Mouse (Mus musculus) ES-E14 (cell line): ENCODE measurements around the gene Kcnj14. TPM values are rescaled to one million over a fixed set of nuclear protein-coding genes. Genes with fewer than 3 reads are reported as not detected.

Experiments used
- DNase-seq: peaks from one replicate; pipeline ENCODE4 v3.0.0-alpha.2; 2013; ENCODE audit warnings: low read depth, low spot score
- H3K27ac ChIP-seq: 2 replicates; pipeline ENCODE4 v1.5.1; 2012; ENCODE audit warnings: low read depth, mild to moderate bottlenecking, low read length, moderate library complexity, mixed read lengths; ENCODE audit not compliant: poor library complexity, insufficient read depth, severe bottlenecking
- H3K36me3 ChIP-seq: 2 replicates; pipeline ENCODE4 v1.6.1; 2012; ENCODE audit warnings: mild to moderate bottlenecking, low read length, moderate library complexity, mixed read lengths; ENCODE audit not compliant: control insufficient read depth, poor library complexity, insufficient read depth, severe bottlenecking
- H3K4me1 ChIP-seq, 2 experiments: fragments of 150-350 bp in 1 of 2; sonication (generic) in 1 of 2; 2 replicates each; pipeline ENCODE4 v1.6.1; 2012; ENCODE audit warnings: low read length in 2 of 2, mild to moderate bottlenecking in 1 of 2, mixed read lengths in 1 of 2; ENCODE audit not compliant: control insufficient read depth in 2 of 2, insufficient read depth in 2 of 2, poor library complexity in 1 of 2
- H3K4me3 ChIP-seq, 2 experiments: fragments of 150-350 bp in 1 of 2; sonication (generic) in 1 of 2; 2 replicates each; pipeline ENCODE4 v1.5.1; 2012; ENCODE audit warnings: low read length in 2 of 2, low read depth in 1 of 2, mild to moderate bottlenecking in 1 of 2, mixed read lengths in 1 of 2; ENCODE audit not compliant: insufficient read depth in 1 of 2, poor library complexity in 1 of 2, severe bottlenecking in 1 of 2
- H3K9ac ChIP-seq: 2 replicates; pipeline ENCODE4 v1.6.1; 2012; ENCODE audit warnings: low read depth, mild to moderate bottlenecking, low read length, mixed read lengths; ENCODE audit not compliant: poor library complexity, insufficient read depth, severe bottlenecking
- H3K9me3 ChIP-seq: fragments of 150-350 bp; sonication (generic); 2 replicates; pipeline ENCODE4 v1.6.1; 2012; ENCODE audit warnings: low read depth, mild to moderate bottlenecking, low read length; ENCODE audit not compliant: control insufficient read depth, insufficient read depth
- CHD2 ChIP-seq: IDR thresholded peaks from 2 replicates; pipeline ENCODE4 v1.6.1; 2014; ENCODE audit warnings: mild to moderate bottlenecking, low read depth, low read length, inconsistent platforms
- HCFC1 ChIP-seq: IDR thresholded peaks from 2 replicates; pipeline ENCODE4 v1.6.1; 2012; ENCODE audit warnings: low read length, inconsistent platforms, borderline replicate concordance; ENCODE audit not compliant: insufficient read depth
- MAFK ChIP-seq: IDR thresholded peaks from 2 replicates; pipeline ENCODE4 v1.6.1; 2014; ENCODE audit warnings: mild to moderate bottlenecking, low read depth, low read length, inconsistent platforms; ENCODE audit not compliant: insufficient read depth
- ZC3H11A ChIP-seq: IDR thresholded peaks from 2 replicates; pipeline ENCODE4 v1.6.1; 2012; ENCODE audit warnings: low read depth, mild to moderate bottlenecking, inconsistent platforms, low read length, borderline replicate concordance
- ZNF384 ChIP-seq: IDR thresholded peaks from 2 replicates; pipeline ENCODE4 v1.6.1; 2012; ENCODE audit warnings: low read depth, low read length, inconsistent platforms
- in situ Hi-C, 2 experiments: fragments of 600-800 bp; cut with MboI; formaldehyde crosslinking; loops; one replicate each; pipeline ENCODE4 v1.15.1; 2025; ENCODE audit warnings: low sequenced_read_pairs in 2 of 2, inconsistent platforms in 1 of 2; ENCODE audit not compliant: unreplicated experiment in 2 of 2
- total RNA-seq: library from RNA; depleted of rRNA; stranded (reverse); fragments of 300-350 nt; gene quantifications from 2 replicates; pipeline ENCODE4 v1.2.3, GENCODE M21; 2012

Kcnj14 gene
- total RNA-seq, 1 experiment: 1.6 TPM

GRCm38 (mm10) chr7:45809276-45810075 is 15.1 kb downstream of the Kcnj14 start:
- DNase-seq: no peak
- Histone ChIP-seq H3K4me3 (no peak overlapping the region), H3K4me1 (peaks cover 2 to 22% of the 10 kb centered on the region in 2 experiments; a peak in 1 of 4 replicates), H3K27ac (no peak overlapping the region), H3K9ac (no peak overlapping the region), H3K36me3 (peaks cover 57% of the 10 kb centered on the region), H3K9me3 (no peaks in the 10 kb centered on the region)
- in situ Hi-C loops: loop anchor here in 1 of 2 experiments (10.0 kb wide), 1 partner anchor 75 kb away; no protein-coding TSS in a partner anchor
- TF ChIP-seq MAFK: no peak
- TF ChIP-seq CHD2: no peak
- no peak for TF ChIP-seq ZC3H11A
- TF ChIP-seq ZNF384: no peak
- TF ChIP-seq HCFC1: no peak

- H3K9me3 ChIP-seq: no peaks in the 10 kb centered on the region
- no peak overlapping the region for H3K9ac ChIP-seq
- no peak for TF ChIP-seq ZNF384
- TF ChIP-seq CHD2: no peak
- no peak for DNase-seq
- no peak overlapping the region for H3K4me3 ChIP-seq
- H3K27ac ChIP-seq: no peak overlapping the region
- H3K4me1 ChIP-seq: peaks cover 2 to 22% of the 10 kb centered on the region in 2 experiments; a peak in 1 of 4 replicates
- H3K36me3 ChIP-seq: peaks cover 57% of the 10 kb centered on the region
- in situ Hi-C loops: loop anchor here in 1 of 2 experiments (10.0 kb wide), 1 partner anchor 74 kb away; no protein-coding TSS in a partner anchor
Measured at GRCm38 (mm10) chr7:45808471-45808870, 16.1 kb downstream of the Kcnj14 start.

DNA sequence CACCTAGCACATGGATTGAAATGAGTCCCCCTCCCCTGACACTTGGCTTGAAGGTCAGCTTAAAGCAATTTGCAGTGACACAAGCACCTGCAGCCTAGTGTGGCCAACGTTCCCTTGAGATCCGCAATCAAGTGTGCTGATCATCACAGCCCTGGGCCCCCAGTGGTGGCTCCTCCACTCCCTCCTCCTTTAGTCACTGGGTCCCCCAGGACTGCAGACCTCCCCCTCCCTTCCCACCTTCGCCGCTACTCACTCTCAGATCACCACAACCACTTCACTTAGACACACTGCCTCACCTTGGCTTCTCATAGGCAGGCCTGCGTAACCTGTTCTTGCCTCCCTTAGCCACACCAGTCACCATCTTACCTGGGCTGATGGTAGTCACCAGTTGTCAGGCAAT is 18.6 kb downstream of the Kcnj14 start:
- Histone ChIP-seq H3K27ac (no peak overlapping the region), H3K4me3 (no peak overlapping the region), H3K9me3 (no peaks in the 10 kb centered on the region), H3K4me1 (peaks cover 0 to 20% of the 10 kb centered on the region in 2 experiments; a peak in 1 of 4 replicates), H3K9ac (no peak overlapping the region), H3K36me3 (peaks cover 40% of the 10 kb centered on the region)
- in situ Hi-C loops: loop anchor here in 1 of 2 experiments (10.0 kb wide), 1 partner anchor 71 kb away; no protein-coding TSS in a partner anchor
- no peak for TF ChIP-seq ZC3H11A
- no peak for TF ChIP-seq HCFC1
- TF ChIP-seq CHD2: no peak
- no peak for TF ChIP-seq MAFK
- no peak for TF ChIP-seq ZNF384
- DNase-seq: no peak

DNA sequence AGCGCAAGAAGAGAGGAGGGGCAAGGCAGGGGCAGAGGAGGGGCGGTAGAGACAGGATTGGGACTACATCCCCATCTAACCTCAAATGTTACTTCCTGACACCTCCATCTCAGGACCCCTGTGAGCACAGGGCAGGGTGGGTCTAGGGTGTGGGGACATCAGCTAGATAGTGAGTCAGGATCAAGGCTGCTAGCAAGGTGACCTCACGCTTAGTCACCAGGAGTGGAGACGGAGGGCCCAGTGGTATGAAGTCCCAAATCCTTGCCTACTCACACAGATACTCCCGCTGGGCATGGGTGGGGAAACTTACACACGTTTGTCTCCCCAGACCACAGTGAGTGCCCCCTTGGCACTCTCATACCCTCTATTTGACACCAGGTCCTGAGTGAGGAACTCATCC is 22.0 kb downstream of the Kcnj14 start:
- TF ChIP-seq CHD2: no peak
- TF ChIP-seq HCFC1: no peak
- no peak overlapping the region for H3K4me3 ChIP-seq
- H3K9me3 ChIP-seq: no peaks in the 10 kb centered on the region
- H3K36me3 ChIP-seq: peaks cover 9% of the 10 kb centered on the region
- no peak for DNase-seq
- H3K27ac ChIP-seq: no peak overlapping the region
- in situ Hi-C loops: loop anchor here in 1 of 2 experiments (10.0 kb wide), 1 partner anchor 68 kb away; no protein-coding TSS in a partner anchor
- no peak overlapping the region for H3K9ac ChIP-seq
- H3K4me1 ChIP-seq: peaks cover 6 to 26% of the 10 kb centered on the region in 2 experiments; a peak in 2 of 4 replicates
